Mouse (Mus musculus) heart, postnatal 0 days (tissue): ENCODE measurements around the gene Slc43a2.

Source experiments
- CTCF ChIP-seq: IDR thresholded peaks from 2 replicates; pipeline ENCODE4 v1.5.1; 2016; ENCODE audit warnings: antibody characterized with exemption, control low read depth, low read depth
- EP300 ChIP-seq: IDR thresholded peaks from 2 replicates; pipeline ENCODE4 v1.6.1; 2016; ENCODE audit warnings: antibody characterized with exemption, low read depth

- TF ChIP-seq CTCF (no peak), EP300 (no peak)
These were observed 28.5 kb downstream of the Slc43a2 start for GRCm38 (mm10) chr11:75559870-75560504.
